Mouse (Mus musculus) forebrain, embryonic 11.5 days (tissue): Measurements from ENCODE around the gene Anxa6. TPM values are rescaled to one million over a fixed set of nuclear protein-coding genes. Genes with fewer than 3 reads are reported as not detected.

Source experiments
- ATAC-seq: fragments of 200-750 bp; cut with Nextera tagmentation; replicated peaks from 2 replicates; pipeline ENCODE4 v1.8.0; 2017; ENCODE audit warnings: moderate TSS enrichment; ENCODE audit not compliant: low FRiP score
- DNase-seq: peaks from one replicate; pipeline ENCODE4 v3.0.0-alpha.2; 2017; ENCODE audit warnings: low spot score
- H3K27ac ChIP-seq: fragments of 300-500 bp; sonication (generic); 2 replicates; pipeline ENCODE4 v1.5.1; 2014; ENCODE audit warnings: low read depth, low read length
- H3K27me3 ChIP-seq: fragments of 300-500 bp; sonication (generic); 2 replicates; pipeline ENCODE4 v1.6.1; 2014; ENCODE audit warnings: mild to moderate bottlenecking, low read length, mixed read lengths; ENCODE audit not compliant: control insufficient read depth, insufficient read depth
- H3K36me3 ChIP-seq: fragments of 300-500 bp; sonication (generic); 2 replicates; pipeline ENCODE4 v1.6.1; 2014; ENCODE audit warnings: mild to moderate bottlenecking, low read length, moderate library complexity, mixed read lengths; ENCODE audit not compliant: control insufficient read depth, insufficient read depth
- H3K4me1 ChIP-seq: fragments of 300-500 bp; sonication (generic); replicated peaks from 2 replicates; pipeline ENCODE4 v1.6.1; 2014; ENCODE audit warnings: low read length, mixed read lengths; ENCODE audit not compliant: control insufficient read depth, insufficient read depth
- H3K4me2 ChIP-seq: fragments of 300-500 bp; sonication (generic); 2 replicates; pipeline ENCODE4 v1.6.1; 2014; ENCODE audit warnings: low read depth, mild to moderate bottlenecking, low read length, moderate library complexity, mixed read lengths; ENCODE audit not compliant: severe bottlenecking
- H3K4me3 ChIP-seq: fragments of 300-500 bp; sonication (generic); 2 replicates; pipeline ENCODE4 v1.5.1; 2014; ENCODE audit warnings: low read depth, low read length
- H3K9ac ChIP-seq: fragments of 300-500 bp; sonication (generic); 2 replicates; pipeline ENCODE4 v1.6.1; 2014; ENCODE audit warnings: low read length
- H3K9me3 ChIP-seq: fragments of 300-500 bp; sonication (generic); 2 replicates; pipeline ENCODE4 v1.6.1; 2016; ENCODE audit warnings: low read length, mixed read lengths; ENCODE audit not compliant: control insufficient read depth
- WGBS: fragments of 180-500 bp; shearing (Covaris S2); extraction: QIAGEN DNeasy Blood & Tissue Kit; methylation state at CpG from one replicate; pipeline ENCODE4 v1.1.7; 2014; 5-methylcytosine and 5-hydroxymethylcytosine counted together
- polyA plus RNA-seq: library from polyadenylated mRNA; unstranded; fragments of >200 nt; fragmentation: Nextera tagmentation; extraction: Ambion mirVana; gene quantifications from 2 replicates; pipeline ENCODE4 v1.2.1, GENCODE M21; 2014

Gene Anxa6
- polyA plus RNA-seq, 1 experiment from 2014 or later = 59.6 TPM

- WGBS = 77% methylated on average over 4 of the region's 4 CpGs
- H3K27me3 ChIP-seq = no peaks in the 10 kb centered on the region
- ATAC-seq (no peak), DNase-seq (no peak)
- no peaks in the 10 kb centered on the region for H3K4me1 ChIP-seq
- no peak overlapping the region for H3K4me2 ChIP-seq
- no peaks in the 10 kb centered on the region for H3K9me3 ChIP-seq
- H3K36me3 ChIP-seq = no peaks in the 10 kb centered on the region
- no peak overlapping the region for H3K4me3 ChIP-seq
- no peak overlapping the region for H3K9ac ChIP-seq
- H3K27ac ChIP-seq = no peak overlapping the region
Observed at GRCm38 (mm10) chr11:55041348-55041747, 8.1 kb upstream of the Anxa6 start.

- Histone ChIP-seq H3K9ac (no peak overlapping the region), H3K4me2 (no peak overlapping the region), H3K9me3 (no peaks in the 10 kb centered on the region), H3K4me3 (no peak overlapping the region), H3K27me3 (no peaks in the 10 kb centered on the region), H3K4me1 (no peaks in the 10 kb centered on the region), H3K36me3 (no peaks in the 10 kb centered on the region), H3K27ac (no peak overlapping the region)
- peak; percentile 89 for DNase-seq
- peak; percentile 49; the same call in 1 of the 2 replicates for ATAC-seq
- WGBS = 8% methylated on average over 9 of the region's 9 CpGs
Observed at GRCm38 (mm10) chr11:55039591-55039990, 6.3 kb upstream of the Anxa6 start.

DNA sequence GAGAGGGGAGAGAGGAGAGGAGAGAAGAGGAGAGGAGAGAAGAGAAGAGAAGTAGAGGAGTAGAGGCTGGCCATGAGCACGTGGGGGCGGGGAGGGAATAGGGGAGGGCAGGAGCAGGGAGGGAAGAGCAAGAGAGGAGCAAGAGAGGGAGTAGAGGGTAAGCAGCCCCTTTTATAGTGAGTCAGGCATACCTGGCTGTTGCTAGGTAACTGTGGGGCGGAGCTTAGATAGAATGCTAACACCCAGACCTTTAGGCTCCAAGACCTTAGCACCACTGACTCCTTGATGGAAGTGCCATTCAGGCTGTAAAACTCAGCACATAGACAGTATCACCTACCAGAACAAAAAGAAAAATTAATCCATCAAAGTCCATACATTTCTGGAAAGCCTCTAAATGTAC, 3.4 kb upstream of the Anxa6 start:
- WGBS = 40% methylated on average over 3 of the region's 3 CpGs
- ATAC-seq = no peak
- DNase-seq = no peak

GRCm38 (mm10) chr11:55032286-55032685, 959 bp downstream of the Anxa6 start:
- DNase-seq (no peak), ATAC-seq (no peak)
- 36% methylated on average over 5 of the region's 5 CpGs for WGBS
- H3K9me3 ChIP-seq = no peaks in the 10 kb centered on the region
- peaks cover 2% of the 10 kb centered on the region; the same call in 1 of the 2 replicates for H3K27me3 ChIP-seq
- H3K4me3 ChIP-seq = peak overlapping the region; percentile 47
- H3K4me1 ChIP-seq = peaks cover 9% of the 10 kb centered on the region
- no peaks in the 10 kb centered on the region for H3K36me3 ChIP-seq
- no peak overlapping the region for H3K27ac ChIP-seq
- no peak overlapping the region for H3K9ac ChIP-seq
- H3K4me2 ChIP-seq = peak overlapping the region; percentile 90; the same call in 1 of the 2 replicates

More for the DNA sequence above, 3.4 kb upstream of the Anxa6 start:
- Histone ChIP-seq H3K27ac (no peak overlapping the region), H3K36me3 (no peaks in the 10 kb centered on the region), H3K4me3 (no peak overlapping the region), H3K27me3 (peaks cover 2% of the 10 kb centered on the region; the same call in 1 of the 2 replicates), H3K9ac (no peak overlapping the region), H3K9me3 (no peaks in the 10 kb centered on the region), H3K4me2 (no peak overlapping the region), H3K4me1 (peaks cover 9% of the 10 kb centered on the region)

DNA sequence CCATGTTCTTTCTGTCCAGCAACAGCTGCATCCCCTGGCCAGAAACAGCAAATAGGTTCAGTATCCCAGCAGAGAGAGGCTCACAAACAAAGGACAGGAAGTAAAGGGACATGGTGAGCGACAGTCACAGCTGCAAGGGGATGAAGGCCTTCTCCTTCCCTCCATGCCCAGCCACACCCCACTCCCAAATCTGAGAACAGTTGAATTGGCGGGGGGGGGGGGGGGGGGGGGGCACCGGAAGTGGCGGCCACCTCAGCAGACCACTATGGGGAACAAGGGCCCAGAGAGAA, 1.3 kb downstream of the Anxa6 start:
- H3K27ac ChIP-seq = no peak overlapping the region
- no peaks in the 10 kb centered on the region for H3K36me3 ChIP-seq
- H3K4me1 ChIP-seq = peaks cover 9% of the 10 kb centered on the region
- peak overlapping the region; percentile 90; the same call in 1 of the 2 replicates for H3K4me2 ChIP-seq
- ATAC-seq = no peak
- H3K9me3 ChIP-seq = no peaks in the 10 kb centered on the region
- 21% methylated on average over 1 of the region's 4 CpGs for WGBS
- peaks cover 2% of the 10 kb centered on the region; the same call in 1 of the 2 replicates for H3K27me3 ChIP-seq
- DNase-seq = no peak
- H3K9ac ChIP-seq = no peak overlapping the region
- H3K4me3 ChIP-seq = peak overlapping the region; percentile 8; the same call in 1 of the 2 replicates

DNA sequence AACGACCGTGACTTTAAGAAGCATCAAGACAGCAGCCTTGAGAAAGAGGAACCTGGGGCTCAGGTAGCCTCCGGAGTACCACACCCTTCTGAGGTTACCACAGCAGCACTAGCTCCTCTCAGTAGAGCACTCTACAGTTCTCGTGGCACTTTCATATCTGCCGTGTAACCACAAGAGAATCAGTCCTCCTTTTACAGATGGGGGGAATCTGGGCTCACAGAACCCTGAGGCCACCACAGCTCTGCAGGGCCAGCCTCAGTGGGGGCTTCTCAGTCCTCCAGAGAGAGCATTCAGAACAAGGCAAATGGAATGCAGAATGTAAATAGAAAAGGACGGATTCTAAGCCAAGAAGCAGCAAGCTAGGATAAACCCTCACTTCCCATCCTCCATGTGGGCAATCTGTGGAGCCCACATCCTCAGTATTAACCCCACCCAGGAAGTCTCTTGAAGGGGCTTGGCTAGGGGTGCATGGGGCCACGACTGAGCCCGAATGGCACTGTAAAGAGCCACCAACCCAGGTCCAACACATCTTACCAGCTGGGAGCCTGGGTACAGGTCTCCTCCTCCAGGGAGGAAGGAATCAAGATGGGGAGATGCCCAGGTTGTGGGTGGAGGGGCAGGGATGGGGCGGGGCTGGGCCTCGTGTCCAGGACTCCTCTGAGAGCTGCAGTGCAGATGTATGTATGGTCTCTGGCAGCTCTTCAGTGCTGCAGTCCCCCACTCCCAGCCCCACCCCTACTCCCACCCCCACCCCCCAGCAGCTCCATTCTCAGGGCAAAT, 1.8 kb downstream of the Anxa6 start:
- H3K4me2 ChIP-seq = no peak overlapping the region
- ATAC-seq = no peak
- no peak for DNase-seq
- WGBS = 61% methylated on average over 10 of the region's 10 CpGs
- no peak overlapping the region for H3K4me3 ChIP-seq
- H3K36me3 ChIP-seq = no peaks in the 10 kb centered on the region
- no peak overlapping the region for H3K9ac ChIP-seq
- H3K9me3 ChIP-seq = no peaks in the 10 kb centered on the region
- no peak overlapping the region for H3K27ac ChIP-seq
- peaks cover 2% of the 10 kb centered on the region; the same call in 1 of the 2 replicates for H3K27me3 ChIP-seq
- peaks cover 9% of the 10 kb centered on the region for H3K4me1 ChIP-seq

- ATAC-seq (no peak), DNase-seq (no peak)
- H3K9ac ChIP-seq = no peak overlapping the region
- no peak overlapping the region for H3K4me3 ChIP-seq
- H3K4me1 ChIP-seq = peaks cover 15% of the 10 kb centered on the region
- H3K27me3 ChIP-seq = peaks cover 2% of the 10 kb centered on the region; the same call in 1 of the 2 replicates
- no peak overlapping the region for H3K27ac ChIP-seq
- H3K4me2 ChIP-seq = no peak overlapping the region
- no peaks in the 10 kb centered on the region for H3K36me3 ChIP-seq
- WGBS = 89% methylated on average over 2 of the region's 2 CpGs
- no peaks in the 10 kb centered on the region for H3K9me3 ChIP-seq
Observed at GRCm38 (mm10) chr11:55028509-55028908, 4.7 kb downstream of the Anxa6 start.

- ATAC-seq = no peak
- Histone ChIP-seq H3K9ac (no peak overlapping the region), H3K4me3 (no peak overlapping the region), H3K36me3 (no peaks in the 10 kb centered on the region), H3K27ac (no peak overlapping the region), H3K9me3 (no peaks in the 10 kb centered on the region), H3K4me1 (peaks cover 20% of the 10 kb centered on the region), H3K4me2 (no peak overlapping the region), H3K27me3 (no peaks in the 10 kb centered on the region)
- DNase-seq = no peak
- WGBS = 86% methylated on average over 2 of the region's 2 CpGs
Observed at GRCm38 (mm10) chr11:55027204-55027855, 5.9 kb downstream of the Anxa6 start.
